Mouse (Mus musculus) neural tube, embryonic 11.5 days (tissue): Measurements from ENCODE around the gene Tmprss11f. TPM values are rescaled to one million over a fixed set of nuclear protein-coding genes. Genes with fewer than 3 reads are reported as not detected.
"Not testable (repeated sequence)": the region's sequence is repeated elsewhere in the genome, so short reads cannot be mapped to it uniquely, and the experiment has no call there.

Experiments
- ATAC-seq: fragments of 200-750 bp; cut with Nextera tagmentation; 2 replicates; pipeline ENCODE4 v1.8.0; 2017; ENCODE audit warnings: moderate number of reproducible peaks, mild to moderate bottlenecking, moderate TSS enrichment, moderate library complexity; ENCODE audit not compliant: insufficient read depth, low FRiP score, low TSS enrichment
- DNase-seq: peaks from one replicate; pipeline ENCODE4 v3.0.0-alpha.2; 2015; ENCODE audit warnings: low spot score
- H3K27ac ChIP-seq: fragments of 300-500 bp; sonication (generic); 2 replicates; pipeline ENCODE4 v1.5.1; 2014; ENCODE audit warnings: low read depth, mild to moderate bottlenecking, low read length
- H3K27me3 ChIP-seq: fragments of 300-500 bp; sonication (generic); 2 replicates; pipeline ENCODE4 v1.6.1; 2014; ENCODE audit warnings: mild to moderate bottlenecking, low read length, mixed read lengths; ENCODE audit not compliant: control insufficient read depth, insufficient read depth
- H3K36me3 ChIP-seq: fragments of 300-500 bp; sonication (generic); 2 replicates; pipeline ENCODE4 v1.6.1; 2014; ENCODE audit warnings: mild to moderate bottlenecking, low read length, moderate library complexity, mixed read lengths; ENCODE audit not compliant: control insufficient read depth, insufficient read depth
- H3K4me1 ChIP-seq: fragments of 300-500 bp; sonication (generic); 2 replicates; pipeline ENCODE4 v1.6.1; 2014; ENCODE audit warnings: low read length, mixed read lengths; ENCODE audit not compliant: control insufficient read depth, insufficient read depth
- H3K4me2 ChIP-seq: fragments of 300-500 bp; sonication (generic); 2 replicates; pipeline ENCODE4 v1.6.1; 2014; ENCODE audit warnings: low read depth, mild to moderate bottlenecking, moderate library complexity
- H3K4me3 ChIP-seq: fragments of 300-500 bp; sonication (generic); 2 replicates; pipeline ENCODE4 v1.5.1; 2014; ENCODE audit warnings: low read depth, low read length
- H3K9ac ChIP-seq: fragments of 300-500 bp; sonication (generic); 2 replicates; pipeline ENCODE4 v1.6.1; 2014; ENCODE audit warnings: mild to moderate bottlenecking, low read length
- H3K9me3 ChIP-seq: fragments of 300-500 bp; sonication (generic); 2 replicates; pipeline ENCODE4 v1.6.1; 2016; ENCODE audit warnings: low read length; ENCODE audit not compliant: control insufficient read depth
- WGBS: fragments of 180-500 bp; shearing (Covaris S2); extraction: QIAGEN DNeasy Blood & Tissue Kit; methylation state at CpG from one replicate; pipeline ENCODE4 v1.1.7; 2014; 5-methylcytosine and 5-hydroxymethylcytosine counted together
- polyA plus RNA-seq: library from polyadenylated mRNA; unstranded; fragments of >200 nt; fragmentation: Nextera tagmentation; extraction: Ambion mirVana; gene quantifications from 2 replicates; pipeline ENCODE4 v1.2.1, GENCODE M21; 2014

Gene Tmprss11f
- polyA plus RNA-seq, 1 experiment from 2014 or later, result not detected

GRCm38 (mm10) chr5:86578761-86579160 is 53.5 kb downstream of the Tmprss11f start:
- not testable (repeated sequence) for H3K27ac ChIP-seq, H3K4me3 ChIP-seq, H3K4me2 ChIP-seq, DNase-seq, H3K4me1 ChIP-seq, H3K9me3 ChIP-seq, H3K27me3 ChIP-seq, H3K9ac ChIP-seq, H3K36me3 ChIP-seq, ATAC-seq
- WGBS, result 92% methylated on average over 8 of the region's 8 CpGs

GRCm38 (mm10) chr5:86546693-86547092 is 85.5 kb downstream of the Tmprss11f start:
- H3K27me3 ChIP-seq, result no peaks in the 10 kb centered on the region
- no peak overlapping the region for H3K4me3 ChIP-seq
- no peaks in the 10 kb centered on the region for H3K36me3 ChIP-seq
- DNase-seq (no peak), ATAC-seq (no peak)
- H3K9me3 ChIP-seq, result no peaks in the 10 kb centered on the region
- H3K4me2 ChIP-seq, result no peak overlapping the region
- H3K4me1 ChIP-seq, result no peaks in the 10 kb centered on the region
- H3K9ac ChIP-seq, result no peak overlapping the region
- no peak overlapping the region for H3K27ac ChIP-seq
- WGBS, result 96% methylated on average over 2 of the region's 2 CpGs

GRCm38 (mm10) chr5:86540601-86541000 is 91.6 kb downstream of the Tmprss11f start:
- Histone ChIP-seq H3K27ac (no peak overlapping the region), H3K9ac (no peak overlapping the region), H3K4me3 (no peak overlapping the region), H3K36me3 (no peaks in the 10 kb centered on the region), H3K9me3 (no peaks in the 10 kb centered on the region), H3K27me3 (no peaks in the 10 kb centered on the region), H3K4me2 (no peak overlapping the region), H3K4me1 (no peaks in the 10 kb centered on the region)
- DNase-seq (no peak), ATAC-seq (no peak)
- WGBS, result 87% methylated on average over 3 of the region's 3 CpGs

- ATAC-seq, result no peak
- Histone ChIP-seq H3K9ac (no peak overlapping the region), H3K4me1 (no peaks in the 10 kb centered on the region), H3K36me3 (no peaks in the 10 kb centered on the region), H3K27ac (no peak overlapping the region), H3K4me3 (no peak overlapping the region), H3K27me3 (no peaks in the 10 kb centered on the region), H3K9me3 (no peaks in the 10 kb centered on the region), H3K4me2 (no peak overlapping the region)
- DNase-seq, result no peak
- 77% methylated on average over 2 of the region's 2 CpGs for WGBS
Measured at GRCm38 (mm10) chr5:86528725-86529124, 103.5 kb downstream of the Tmprss11f start.

- H3K27me3 ChIP-seq, result no peaks in the 10 kb centered on the region
- H3K4me3 ChIP-seq, result no peak within 1 kb of the TSS
- no peaks in the 10 kb centered on the region for H3K36me3 ChIP-seq
- DNase-seq (no peak), ATAC-seq (no peak)
- H3K4me2 ChIP-seq, result no peak within 1 kb of the TSS
- whole genome bisulfite sequencing, result 81% methylated on average over 9 of the region's 9 CpGs
- no peak within 1 kb of the TSS for H3K9ac ChIP-seq
- H3K9me3 ChIP-seq, result no peaks in the 10 kb centered on the region
- no peak within 1 kb of the TSS for H3K27ac ChIP-seq
- H3K4me1 ChIP-seq, result no peaks in the 10 kb centered on the region
Measured at GRCm38 (mm10) chr5:86518500-86518899, 113.7 kb downstream of the Tmprss11f start, which contains the start of gene Tmprss11g. Gene Tmprss11g (minus strand): TSS chr5:86518600.

- no peak overlapping the region for H3K9ac ChIP-seq
- no peaks in the 10 kb centered on the region for H3K36me3 ChIP-seq
- H3K9me3 ChIP-seq, result no peaks in the 10 kb centered on the region
- H3K4me2 ChIP-seq, result no peak overlapping the region
- H3K27me3 ChIP-seq, result no peaks in the 10 kb centered on the region
- ATAC-seq, result no peak
- no peaks in the 10 kb centered on the region for H3K4me1 ChIP-seq
- DNase-seq, result no peak
- no peak overlapping the region for H3K27ac ChIP-seq
- 63% methylated on average over 5 of the region's 5 CpGs for WGBS
- no peak overlapping the region for H3K4me3 ChIP-seq
Measured at GRCm38 (mm10) chr5:86511538-86511937, 120.7 kb downstream of the Tmprss11f start.

- H3K4me3 ChIP-seq, result no peak overlapping the region
- no peak overlapping the region for H3K9ac ChIP-seq
- H3K36me3 ChIP-seq, result no peaks in the 10 kb centered on the region
- ATAC-seq, result no peak
- H3K27ac ChIP-seq, result no peak overlapping the region
- 93% methylated on average over 1 of the region's 1 CpGs for WGBS
- DNase-seq, result no peak
- no peak overlapping the region for H3K4me2 ChIP-seq
- no peaks in the 10 kb centered on the region for H3K27me3 ChIP-seq
- no peaks in the 10 kb centered on the region for H3K9me3 ChIP-seq
- no peaks in the 10 kb centered on the region for H3K4me1 ChIP-seq
Measured at GRCm38 (mm10) chr5:86493453-86493852, 138.8 kb downstream of the Tmprss11f start.

- H3K27ac ChIP-seq, result no peak overlapping the region
- H3K4me1 ChIP-seq, result no peaks in the 10 kb centered on the region
- H3K27me3 ChIP-seq, result no peaks in the 10 kb centered on the region
- DNase-seq, result no peak
- no peak overlapping the region for H3K4me2 ChIP-seq
- H3K36me3 ChIP-seq, result no peaks in the 10 kb centered on the region
- ATAC-seq, result no peak
- WGBS, result 76% methylated on average over 2 of the region's 2 CpGs
- no peak overlapping the region for H3K9ac ChIP-seq
- H3K9me3 ChIP-seq, result no peaks in the 10 kb centered on the region
- no peak overlapping the region for H3K4me3 ChIP-seq
Measured at GRCm38 (mm10) chr5:86482562-86482961, 149.7 kb downstream of the Tmprss11f start.

GRCm38 (mm10) chr5:86482031-86482430 is 150.2 kb downstream of the Tmprss11f start:
- Histone ChIP-seq H3K9me3 (no peaks in the 10 kb centered on the region), H3K27me3 (no peaks in the 10 kb centered on the region), H3K4me3 (no peak overlapping the region), H3K9ac (no peak overlapping the region), H3K4me1 (no peaks in the 10 kb centered on the region), H3K27ac (no peak overlapping the region), H3K36me3 (no peaks in the 10 kb centered on the region), H3K4me2 (no peak overlapping the region)
- 90% methylated on average over 1 of the region's 1 CpGs for WGBS
- DNase-seq, result no peak
- ATAC-seq, result no peak
